Mouse (Mus musculus) liver, embryonic 15.5 days (tissue): ENCODE results near the gene Tdgf1. TPM values are rescaled to one million over a fixed set of nuclear protein-coding genes. Genes with fewer than 3 reads are reported as not detected.

Experiments
- ATAC-seq: fragments of 200-750 bp; cut with Nextera tagmentation; 2 replicates; pipeline ENCODE4 v1.8.0; 2017; ENCODE audit warnings: moderate number of reproducible peaks, mild to moderate bottlenecking, moderate library complexity; ENCODE audit not compliant: insufficient read depth
- H3K27ac ChIP-seq: fragments of 300-500 bp; sonication (generic); replicated peaks from 2 replicates; pipeline ENCODE4 v1.5.1; 2015; ENCODE audit warnings: mild to moderate bottlenecking, inconsistent platforms
- H3K27me3 ChIP-seq: fragments of 300-500 bp; sonication (generic); 2 replicates; pipeline ENCODE4 v1.6.1; 2015; ENCODE audit warnings: mild to moderate bottlenecking, inconsistent platforms
- H3K36me3 ChIP-seq: fragments of 300-500 bp; sonication (generic); replicated peaks from 2 replicates; pipeline ENCODE4 v1.6.1; 2015; ENCODE audit warnings: moderate library complexity, mild to moderate bottlenecking, inconsistent platforms
- H3K4me1 ChIP-seq: fragments of 300-500 bp; sonication (generic); replicated peaks from 2 replicates; pipeline ENCODE4 v1.6.1; 2015; ENCODE audit warnings: inconsistent platforms
- H3K4me2 ChIP-seq: fragments of 300-500 bp; sonication (generic); 2 replicates; pipeline ENCODE4 v1.6.1; 2015; ENCODE audit warnings: moderate library complexity, mild to moderate bottlenecking, inconsistent platforms
- H3K4me3 ChIP-seq: fragments of 300-500 bp; sonication (generic); replicated peaks from 2 replicates; pipeline ENCODE4 v1.5.1; 2015; ENCODE audit warnings: mild to moderate bottlenecking, inconsistent platforms
- H3K9ac ChIP-seq: fragments of 300-500 bp; sonication (generic); 2 replicates; pipeline ENCODE4 v1.6.1; 2015; ENCODE audit warnings: moderate library complexity, mild to moderate bottlenecking, inconsistent platforms
- H3K9me3 ChIP-seq: fragments of 300-500 bp; sonication (generic); replicated peaks from 2 replicates; pipeline ENCODE4 v1.6.1; 2016; ENCODE audit warnings: inconsistent platforms
- WGBS: fragments of 180-500 bp; shearing (Covaris S2); methylation state at CpG from one replicate; pipeline ENCODE4 v1.1.7; 2015; ENCODE audit warnings: mixed read lengths; ENCODE audit not compliant: insufficient replicate concordance; 5-methylcytosine and 5-hydroxymethylcytosine counted together
- microRNA-seq: library from miRNA; unstranded; fragments of <30 nt; microRNA quantifications from one replicate; pipeline ENCODE4, GENCODE M21; 2016
- polyA plus RNA-seq: library from polyadenylated mRNA; unstranded; fragments of >200 nt; fragmentation: Nextera tagmentation; extraction: Ambion mirVana; gene quantifications from 2 replicates; pipeline ENCODE4 v1.2.1, GENCODE M21; 2015

Tdgf1 gene
- polyA plus RNA-seq, 1 experiment from 2014 or later, result not detected

DNA sequence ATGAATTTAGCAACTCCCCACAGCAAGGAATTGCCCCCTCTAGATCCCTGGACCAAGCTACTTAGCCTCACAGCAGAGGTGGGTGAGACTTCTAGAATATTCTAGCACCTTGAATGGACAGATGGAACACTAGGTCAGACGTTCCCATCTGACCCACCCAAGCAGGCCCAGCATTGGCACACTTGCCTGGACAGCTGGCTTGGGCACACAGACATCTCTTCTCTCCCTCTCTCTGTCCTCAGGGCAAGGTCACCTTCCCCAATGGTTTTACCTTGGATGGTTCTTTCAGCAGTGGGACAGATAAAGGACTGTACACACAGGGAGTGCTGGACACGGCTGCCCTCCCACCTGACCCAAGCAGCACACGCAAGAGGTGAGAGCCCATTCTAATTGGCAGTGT, 53.4 kb downstream of the Tdgf1 start:
- Histone ChIP-seq H3K27ac (no peak overlapping the region), H3K9ac (no peak overlapping the region), H3K9me3 (no peaks in the 10 kb centered on the region), H3K4me1 (peaks cover 41% of the 10 kb centered on the region), H3K4me3 (no peak overlapping the region), H3K27me3 (no peaks in the 10 kb centered on the region), H3K4me2 (no peak overlapping the region), H3K36me3 (no peaks in the 10 kb centered on the region)
- 59% methylated on average over 3 of the region's 3 CpGs for WGBS
- ATAC-seq, result no peak

DNA sequence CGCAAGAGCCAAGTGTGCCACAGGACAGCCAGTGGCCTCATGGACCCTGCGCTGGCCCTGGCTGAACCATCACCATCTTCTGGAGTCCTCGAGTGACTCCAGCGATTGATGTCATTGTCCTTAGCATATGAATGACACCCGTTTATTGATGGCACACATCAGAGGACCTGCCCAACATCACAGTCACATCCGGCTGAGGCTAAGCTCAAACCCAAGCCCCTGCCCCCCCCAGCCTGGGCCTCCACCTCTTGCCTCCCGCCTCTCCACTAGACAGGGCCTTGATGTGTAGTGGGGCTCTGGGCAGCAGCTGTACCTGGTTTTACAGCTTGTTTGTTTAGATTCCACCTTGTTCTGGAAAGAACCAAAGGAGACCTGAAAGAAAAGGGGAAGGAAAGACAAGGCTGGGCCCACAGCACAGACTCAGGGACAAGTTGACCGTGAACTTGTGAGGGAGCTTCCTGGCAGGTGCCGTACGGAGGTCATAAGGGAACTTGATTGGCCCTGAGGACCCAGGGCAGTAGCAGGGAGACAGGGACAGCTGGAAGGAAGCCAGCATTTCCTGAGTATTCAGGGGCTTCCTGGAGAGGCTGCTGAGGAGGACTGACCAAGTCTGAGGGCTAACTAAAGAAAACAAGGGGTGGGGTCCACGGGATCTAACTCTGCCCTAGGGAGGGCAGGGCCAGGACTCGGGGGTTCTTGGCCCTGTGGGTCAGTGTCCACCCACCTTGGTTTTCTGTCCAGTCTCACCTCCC, 54.7 kb downstream of the Tdgf1 start:
- 43% methylated on average over 12 of the region's 12 CpGs for WGBS
- no peaks in the 10 kb centered on the region for H3K9me3 ChIP-seq
- no peak overlapping the region for H3K9ac ChIP-seq
- H3K4me3 ChIP-seq, result no peak overlapping the region
- H3K36me3 ChIP-seq, result no peaks in the 10 kb centered on the region
- H3K27me3 ChIP-seq, result no peaks in the 10 kb centered on the region
- H3K4me2 ChIP-seq, result no peak overlapping the region
- peaks cover 41% of the 10 kb centered on the region for H3K4me1 ChIP-seq
- H3K27ac ChIP-seq, result no peak overlapping the region
- ATAC-seq, result no peak

DNA sequence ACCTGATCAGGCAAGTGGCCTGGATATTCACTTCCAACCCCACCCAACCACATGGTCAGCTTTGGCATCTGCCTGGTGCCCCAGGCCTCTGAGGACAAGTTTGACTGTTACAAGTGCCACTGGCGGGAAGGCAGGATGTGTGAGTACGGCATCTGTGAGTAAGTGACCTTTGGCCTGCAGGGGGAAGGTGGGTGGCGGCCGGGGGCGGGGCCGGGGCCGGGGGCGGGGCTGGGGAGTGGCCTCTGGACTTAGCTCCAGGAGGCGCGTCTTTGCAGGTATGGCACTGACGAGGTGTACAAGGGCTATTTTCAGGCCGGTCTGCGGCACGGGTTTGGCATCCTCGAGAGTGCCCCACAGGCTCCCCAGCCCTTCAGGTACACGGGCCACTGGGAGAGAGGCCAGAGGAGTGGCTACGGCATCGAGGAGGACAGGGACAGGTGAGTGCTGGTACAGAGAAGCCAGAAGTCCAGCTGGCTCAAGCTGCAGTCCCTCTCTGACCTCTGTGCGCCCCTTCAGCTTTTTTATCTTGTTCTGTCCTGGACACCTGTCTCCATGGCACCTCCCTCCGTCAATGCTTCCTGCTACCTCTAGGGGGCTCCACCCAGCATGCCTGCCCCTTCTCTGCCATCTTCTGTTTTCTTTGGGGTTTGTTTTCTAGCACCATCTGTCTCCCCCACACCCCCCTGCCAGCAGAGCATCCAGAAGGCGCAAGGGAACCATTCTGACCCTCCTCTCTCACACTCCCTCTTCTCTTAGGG, 55.8 kb downstream of the Tdgf1 start:
- Histone ChIP-seq H3K9ac (no peak overlapping the region), H3K4me2 (peak overlapping the region; percentile 42; the same call in 1 of the 2 replicates), H3K36me3 (no peaks in the 10 kb centered on the region), H3K4me1 (peaks cover 39% of the 10 kb centered on the region), H3K9me3 (no peaks in the 10 kb centered on the region), H3K4me3 (peak overlapping the region; percentile 10; the same call in 1 of the 2 replicates), H3K27me3 (no peaks in the 10 kb centered on the region), H3K27ac (no peak overlapping the region)
- peak; percentile 52 for ATAC-seq
- WGBS, result 19% methylated on average over 21 of the region's 21 CpGs

Small RNA genes within 50 kb of the gene (microRNA-seq; reads per million reads assigned to microRNA genes)
- gene Gm24269, result not detected

Other genes with a start within 250 kb of the Tdgf1 start
- gene Myl3, start 204.3 kb downstream of the Tdgf1 start, polyA plus RNA-seq, result 2.8 and 3.0 TPM in 2 replicates
- 3.0 and 3.6 TPM in 2 replicates for gene Pth1r, start 199.0 kb downstream of the Tdgf1 start, polyA plus RNA-seq
- gene Prss42, start 148.0 kb downstream of the Tdgf1 start, polyA plus RNA-seq, result not detected in 2 replicates
- gene Prss44, start 132.2 kb downstream of the Tdgf1 start, polyA plus RNA-seq, result not detected in 2 replicates
- not detected in 2 replicates for gene Prss43, start 119.5 kb downstream of the Tdgf1 start, polyA plus RNA-seq
- gene Prss45, start 111.6 kb downstream of the Tdgf1 start, polyA plus RNA-seq, result not detected in 2 replicates
- not detected in 2 replicates for gene Prss46, start 101.7 kb downstream of the Tdgf1 start, polyA plus RNA-seq
- gene Prss50, start 88.2 kb downstream of the Tdgf1 start, polyA plus RNA-seq, result 13.9 and 14.5 TPM in 2 replicates
- 1.7 and 2.6 TPM in 2 replicates for gene Als2cl, start 66.3 kb downstream of the Tdgf1 start, polyA plus RNA-seq
- 1.8 and 2.5 TPM in 2 replicates for gene Tmie, start 66.0 kb downstream of the Tdgf1 start, polyA plus RNA-seq
- gene Fam240a, start 29.3 kb downstream of the Tdgf1 start, polyA plus RNA-seq, result not detected in 2 replicates
- gene Lrrc2, start 5.4 kb upstream of the Tdgf1 start, polyA plus RNA-seq, result 0.07 and 0.25 TPM in 2 replicates
- gene Rtp3, start 44.4 kb upstream of the Tdgf1 start, polyA plus RNA-seq, result 13.2 and 13.6 TPM in 2 replicates
- gene Ltf, start 73.1 kb upstream of the Tdgf1 start, polyA plus RNA-seq, result 139 and 168 TPM in 2 replicates
- 15.1 and 15.7 TPM in 2 replicates for gene Ccrl2, start 111.4 kb upstream of the Tdgf1 start, polyA plus RNA-seq
- gene Lrrfip2, start 171.4 kb upstream of the Tdgf1 start, polyA plus RNA-seq, result 17.7 and 17.9 TPM in 2 replicates